Mouse (Mus musculus) right cerebral cortex, adult 18-20 months (tissue): ENCODE data around the gene Sp4.
A peak's percentile ranks its signal among the peaks of the same experiment; 100 is the strongest.

Experiments used
- DNase-seq: peaks from one replicate; pipeline ENCODE4 v3.0.0; 2022; ENCODE audit warnings: mixed read lengths

Gene Sp4

GRCm38 (mm10) chr12:118264905-118265304 is 36.3 kb downstream of the Sp4 start:
- DNase-seq = no peak

GRCm38 (mm10) chr12:118263878-118264277 is 37.4 kb downstream of the Sp4 start:
- DNase-seq = no peak

- DNase-seq = no peak
Observed at GRCm38 (mm10) chr12:118255292-118255782, 45.9 kb downstream of the Sp4 start.

GRCm38 (mm10) chr12:118221182-118221581 is 80.1 kb downstream of the Sp4 start:
- no peak for DNase-seq

GRCm38 (mm10) chr12:118220062-118220461 is 81.2 kb downstream of the Sp4 start:
- no peak for DNase-seq

- no peak for DNase-seq
Observed at GRCm38 (mm10) chr12:118212163-118212562, 89.1 kb downstream of the Sp4 start.

GRCm38 (mm10) chr12:118198386-118199093 is 102.7 kb downstream of the Sp4 start, which contains the start of gene Dnah11:
Gene Dnah11, minus strand, starts transcription at chr12:118199043.
- peak; percentile 63 for DNase-seq

- no peak for DNase-seq
Observed at GRCm38 (mm10) chr12:118196583-118196982, 104.7 kb downstream of the Sp4 start.

GRCm38 (mm10) chr12:118189535-118189934 is 111.7 kb downstream of the Sp4 start:
- DNase-seq = no peak

GRCm38 (mm10) chr12:118187663-118188062 is 113.6 kb downstream of the Sp4 start:
- DNase-seq = no peak

- DNase-seq = no peak
Observed at GRCm38 (mm10) chr12:118186881-118187489, 114.3 kb downstream of the Sp4 start.

GRCm38 (mm10) chr12:118186120-118186880 is 114.9 kb downstream of the Sp4 start:
- DNase-seq = no peak
